Mouse (Mus musculus) testis, postnatal 10 days (tissue): Measurements from ENCODE around the gene Nmi.

Experiments used
- DNase-seq: peaks from one replicate; pipeline ENCODE4 v3.0.0; 2021; ENCODE audit warnings: low spot score

The Nmi gene

DNA sequence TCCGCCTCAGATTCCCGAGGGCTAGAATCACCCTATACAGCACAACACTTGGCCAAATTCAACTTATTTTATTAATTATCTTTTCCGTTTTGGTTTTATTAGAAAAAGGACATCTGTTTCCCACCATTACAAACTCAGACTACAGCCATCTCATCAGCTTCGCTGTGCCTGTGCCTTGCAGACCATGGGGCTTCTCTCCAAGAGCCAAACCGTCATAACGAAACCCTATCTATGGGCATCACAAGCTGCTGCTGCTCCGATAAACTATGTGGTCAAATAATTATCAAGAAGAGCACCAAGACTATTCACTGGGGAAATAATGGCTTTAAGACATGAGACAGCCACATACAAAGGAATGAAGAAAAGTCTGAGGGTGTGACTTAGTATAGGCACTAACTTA, 31.5 kb downstream of the Nmi start:
- no peak for DNase-seq

DNA sequence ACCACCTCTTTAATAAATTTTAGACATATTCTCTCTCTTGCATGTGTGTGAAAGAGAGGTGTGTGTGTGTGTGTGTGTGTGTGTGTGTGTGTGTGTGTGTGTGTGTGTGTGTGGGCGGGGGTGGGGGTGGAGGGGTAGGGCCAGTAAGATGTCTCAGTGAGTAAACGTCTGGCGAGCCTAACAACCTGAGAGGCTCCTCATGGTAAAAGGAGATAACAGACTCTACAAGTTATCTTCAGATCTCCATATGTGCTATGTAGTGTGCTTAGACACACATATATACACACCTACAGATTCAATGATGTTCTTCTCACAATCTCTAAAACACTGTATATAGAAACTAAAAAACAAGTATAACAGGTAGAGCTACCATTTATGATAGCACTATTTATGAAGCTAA, 34.5 kb downstream of the Nmi start:
- DNase-seq = no peak

DNA sequence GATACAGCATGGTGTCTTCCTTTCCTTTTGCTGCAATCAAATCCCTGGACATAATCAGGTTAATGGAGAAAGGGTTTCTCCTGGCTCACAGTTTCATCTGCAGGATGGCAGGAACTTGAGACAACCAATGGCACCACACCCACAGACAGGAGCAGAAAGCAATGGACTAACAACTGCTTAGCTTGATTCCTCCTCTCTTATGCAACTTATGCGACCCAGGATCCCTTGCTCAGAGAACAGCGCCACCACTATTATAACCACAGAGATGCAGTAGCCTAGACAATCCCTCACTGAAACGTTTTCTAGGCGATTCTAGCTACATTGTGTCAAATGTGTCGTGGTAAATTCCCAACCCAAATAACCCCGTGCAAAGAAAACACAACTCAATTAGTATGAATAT, 36.3 kb downstream of the Nmi start:
- DNase-seq = no peak

DNA sequence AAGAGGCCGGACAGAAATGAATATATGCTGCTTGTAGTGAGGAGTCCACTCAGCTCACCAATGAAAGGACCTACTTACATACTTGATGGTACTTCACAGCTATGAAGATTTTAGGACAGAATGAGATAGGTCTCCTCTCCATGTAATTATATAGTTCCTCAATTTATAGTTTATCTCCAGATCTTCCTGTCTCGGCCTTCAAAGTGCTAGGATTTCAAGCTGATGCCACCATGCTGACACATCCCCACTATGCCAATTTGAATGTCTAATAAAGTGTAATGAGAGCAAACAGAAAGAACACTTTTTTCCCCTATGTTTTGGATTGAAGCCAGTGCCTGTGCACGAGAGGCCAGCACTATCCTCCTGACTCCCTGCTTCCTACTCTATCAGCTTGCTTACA, 36.7 kb downstream of the Nmi start:
- DNase-seq = no peak

DNA sequence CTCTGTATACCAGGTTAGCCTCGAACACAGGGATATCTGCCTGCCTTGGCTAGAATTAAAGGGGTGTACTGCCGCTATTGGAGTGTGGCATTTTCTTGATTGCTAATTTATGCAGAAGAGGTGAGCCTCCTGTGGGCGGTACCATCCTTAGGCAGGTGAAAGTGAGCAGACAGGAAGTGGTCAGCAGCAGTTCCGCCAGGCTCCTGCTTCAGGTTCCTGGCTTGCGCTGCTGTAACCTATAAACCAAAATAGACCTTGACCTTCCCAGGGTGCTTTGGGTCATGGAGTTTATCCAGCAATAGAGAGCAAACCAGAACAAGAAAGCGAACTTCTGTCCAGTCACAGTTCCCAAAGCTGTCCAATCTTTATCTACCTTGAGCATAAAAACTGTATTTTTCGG, 37.4 kb downstream of the Nmi start:
- no peak for DNase-seq

DNA sequence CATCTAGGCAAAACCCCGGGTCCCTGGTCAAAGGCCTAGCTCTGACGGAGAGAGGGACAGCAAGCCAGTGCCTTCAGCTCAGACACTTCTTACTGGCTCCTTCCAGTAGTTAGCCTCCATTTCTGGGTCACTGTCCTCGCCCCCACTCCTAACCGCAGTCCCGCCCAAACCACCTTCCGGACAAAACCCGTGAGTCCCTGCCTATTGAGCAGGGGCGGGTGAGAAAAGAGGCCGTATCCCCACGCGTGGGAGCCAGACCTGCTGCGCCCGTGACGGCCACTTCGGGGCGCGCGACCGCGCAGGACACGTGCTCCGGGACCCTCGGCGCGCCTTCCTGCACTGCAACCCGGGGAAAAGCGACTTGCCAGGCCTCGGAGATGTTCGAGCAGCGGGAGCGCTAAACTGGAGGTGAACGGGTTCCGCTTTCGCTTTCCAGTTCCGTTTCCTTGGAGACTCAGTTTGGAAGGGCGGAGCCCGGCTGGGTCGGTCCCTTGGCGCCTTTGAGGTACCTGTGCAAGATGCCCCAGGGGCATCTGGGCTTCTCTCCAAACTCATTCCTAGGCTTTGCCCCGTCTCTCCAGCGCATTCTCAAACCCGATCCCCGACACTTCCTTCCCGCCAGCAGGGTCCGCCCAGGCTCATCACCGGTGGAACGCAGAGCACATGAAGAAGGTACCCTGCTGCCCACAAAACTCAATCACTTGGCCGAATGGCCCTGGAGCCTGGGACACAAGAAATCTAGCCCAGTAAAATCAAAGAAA, 38.5 kb downstream of the Nmi start, which contains the start of gene Rbm43:
TSS of gene Rbm43 (minus strand) at position 590 of the 761 bp plus-strand sequence.
- peak; percentile 83 for DNase-seq

DNA sequence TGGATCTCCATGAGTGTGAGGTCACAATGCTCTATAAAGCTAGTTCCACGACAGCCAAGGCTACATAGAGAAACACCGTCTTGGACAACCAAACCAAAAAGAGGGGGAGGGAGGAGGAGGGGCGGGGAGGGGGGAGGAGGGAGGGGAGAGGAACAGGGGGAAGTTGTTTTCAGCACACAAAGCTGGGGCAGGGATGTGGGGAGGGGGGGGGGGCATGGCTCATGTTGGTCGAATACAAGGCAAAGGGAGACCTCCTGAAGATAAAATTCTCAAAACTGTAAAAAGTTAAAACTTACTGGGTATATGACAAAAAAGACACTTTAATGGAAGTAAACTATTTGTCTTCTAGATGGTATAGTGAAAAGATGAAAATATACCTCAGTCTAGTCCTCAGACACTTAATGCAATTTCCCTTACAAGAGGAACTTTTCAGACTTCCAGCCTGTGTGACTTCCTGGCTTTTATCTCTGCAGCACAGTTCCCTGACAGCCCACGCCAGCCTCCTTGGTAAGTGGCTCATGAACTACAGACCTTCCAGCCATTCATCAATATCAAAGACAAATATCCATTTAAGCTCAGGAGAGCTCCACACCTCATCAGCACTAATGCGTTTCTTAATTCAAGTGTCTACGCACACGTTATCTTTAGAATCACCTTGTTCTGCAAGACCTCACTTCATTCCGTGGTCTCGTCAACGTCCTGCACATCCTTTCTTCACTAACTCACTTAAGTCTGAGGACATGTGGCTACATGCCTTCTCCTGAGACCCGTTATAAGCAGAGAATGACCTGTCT, 39.8 kb downstream of the Nmi start:
- DNase-seq = no peak

DNA sequence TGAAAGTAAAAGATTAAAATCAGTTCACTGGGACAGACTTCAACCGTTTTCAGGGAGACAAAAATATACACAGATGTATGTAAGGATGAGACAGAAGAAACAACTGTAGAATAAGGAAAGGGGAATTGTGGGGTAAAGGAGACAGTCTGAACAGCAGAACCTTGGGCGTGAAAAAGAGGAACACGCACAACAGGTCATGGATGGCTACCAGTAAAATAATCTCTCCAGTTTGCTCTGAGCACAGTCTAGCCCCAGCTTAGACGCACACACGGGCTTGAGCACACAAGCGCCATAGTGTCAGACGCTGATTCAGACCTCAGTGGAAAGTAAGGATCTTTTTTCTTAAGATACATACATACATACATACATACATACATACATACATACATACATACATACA, 42.1 kb downstream of the Nmi start:
- DNase-seq = no peak

DNA sequence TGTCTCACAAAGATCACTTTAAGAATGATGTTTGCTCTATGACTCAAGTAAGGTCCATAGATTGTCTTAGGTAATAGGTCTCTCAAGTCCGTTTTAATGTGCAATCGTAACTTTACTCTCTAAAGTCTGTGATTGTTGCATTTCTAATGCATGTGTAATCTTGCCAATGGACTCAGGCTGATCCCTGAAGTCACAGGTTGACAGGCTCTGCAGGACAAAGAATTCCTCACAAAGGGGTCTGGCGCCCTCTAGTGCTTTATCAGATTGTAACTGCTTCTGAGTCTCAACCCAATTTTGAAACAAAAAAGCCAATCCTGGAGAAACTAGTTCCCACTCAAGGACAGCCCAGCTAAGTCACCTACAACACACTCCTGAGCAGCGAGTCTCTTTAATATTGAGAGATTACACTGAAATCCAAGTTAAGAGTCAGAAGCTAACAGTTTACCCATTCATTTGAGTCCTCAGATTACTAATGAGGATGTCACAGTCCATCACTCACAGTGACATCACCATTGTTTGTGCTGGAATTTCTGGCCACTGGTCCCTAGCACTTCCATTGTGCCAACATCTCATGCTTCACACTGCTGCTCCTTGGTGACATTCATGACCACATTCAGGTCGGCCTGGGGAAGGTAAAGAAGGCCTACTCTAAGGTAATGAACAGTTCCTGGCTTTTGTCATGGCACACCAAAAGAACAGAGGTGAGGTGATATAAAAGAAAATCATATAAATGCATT, 58.2 kb downstream of the Nmi start:
- DNase-seq = peak; percentile 77

DNA sequence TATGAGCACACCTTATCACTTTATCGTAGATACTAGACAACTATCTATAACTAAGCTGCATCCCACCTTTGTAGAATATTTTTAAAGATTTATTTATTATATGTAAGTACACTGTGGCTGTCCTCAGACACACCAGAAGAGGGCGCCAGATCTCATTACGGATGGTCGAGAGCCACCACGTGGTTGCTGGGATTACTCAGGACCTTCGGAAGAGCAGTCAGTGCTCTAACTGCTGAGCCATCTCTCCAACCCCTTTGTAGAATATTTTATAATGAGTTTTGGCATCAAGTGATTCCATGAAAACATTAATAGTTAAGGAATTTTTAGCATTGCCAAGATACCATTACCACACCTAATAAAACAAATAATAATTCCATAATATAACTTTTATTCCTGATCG, 58.8 kb downstream of the Nmi start:
- DNase-seq = no peak

DNA sequence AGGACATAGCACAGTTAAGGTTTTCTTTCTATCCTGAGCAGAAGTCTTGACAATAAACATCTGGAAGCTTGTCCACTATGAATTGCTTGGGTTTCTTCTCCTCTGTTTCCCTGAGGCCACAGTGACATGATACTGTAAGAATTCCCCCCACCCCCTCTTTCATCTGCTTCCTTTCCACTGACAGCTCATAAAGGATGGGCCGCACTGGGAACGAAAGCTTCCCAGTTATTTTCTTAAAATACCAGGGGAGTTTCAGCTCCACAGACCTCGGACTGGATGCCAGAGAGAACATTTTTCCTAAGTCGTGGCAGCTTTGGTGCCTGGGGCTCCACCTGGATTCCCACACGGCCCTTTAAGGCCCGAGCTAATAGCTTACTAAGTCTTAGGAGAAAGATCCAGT, 60.6 kb downstream of the Nmi start:
- no peak for DNase-seq

DNA sequence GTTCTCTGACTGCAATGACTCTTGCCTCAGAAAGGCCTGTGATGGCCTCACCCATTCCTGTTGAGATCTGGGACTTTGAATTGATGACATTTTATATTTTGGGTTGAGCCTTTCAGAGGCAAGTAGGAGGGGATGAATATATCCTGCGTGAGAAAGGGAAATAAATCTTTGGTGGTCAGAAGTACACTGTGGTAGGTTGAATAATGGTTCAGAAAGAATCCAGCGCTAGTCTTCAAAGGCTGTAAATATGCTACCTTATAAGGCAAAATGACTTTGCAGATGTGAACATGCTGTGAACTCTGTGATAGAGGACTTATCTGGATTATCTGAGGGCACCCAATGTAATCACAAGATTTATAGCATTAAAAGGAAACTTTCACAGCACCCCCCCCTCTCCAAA, 61.4 kb downstream of the Nmi start:
- no peak for DNase-seq

DNA sequence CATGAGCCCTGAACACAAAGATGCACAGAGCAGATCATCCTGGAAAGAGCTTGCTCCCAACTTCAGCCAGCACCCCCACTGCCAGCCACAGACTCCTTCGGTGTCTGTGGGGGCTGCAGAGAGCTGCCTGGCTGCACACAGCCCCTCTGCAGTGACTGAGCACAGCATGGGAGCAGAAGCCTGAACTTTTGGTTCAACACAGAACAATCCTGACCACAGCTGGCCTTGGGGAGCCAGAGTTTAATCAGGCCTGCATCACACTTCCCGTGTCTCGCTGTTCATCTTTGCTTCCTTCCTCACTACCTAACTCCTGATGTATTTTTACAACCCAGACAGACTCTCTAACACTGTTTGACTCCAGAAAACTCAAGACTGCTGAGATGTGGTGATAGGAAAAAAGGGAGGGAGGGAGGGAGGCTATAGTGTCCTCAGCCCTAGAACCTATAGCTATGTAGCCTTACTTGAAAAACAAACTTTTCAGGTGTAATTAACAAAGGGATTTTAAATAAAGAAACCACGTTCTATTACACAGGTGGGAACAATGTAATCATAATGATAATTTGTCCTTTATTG, 65.7 kb downstream of the Nmi start:
- DNase-seq = no peak

DNA sequence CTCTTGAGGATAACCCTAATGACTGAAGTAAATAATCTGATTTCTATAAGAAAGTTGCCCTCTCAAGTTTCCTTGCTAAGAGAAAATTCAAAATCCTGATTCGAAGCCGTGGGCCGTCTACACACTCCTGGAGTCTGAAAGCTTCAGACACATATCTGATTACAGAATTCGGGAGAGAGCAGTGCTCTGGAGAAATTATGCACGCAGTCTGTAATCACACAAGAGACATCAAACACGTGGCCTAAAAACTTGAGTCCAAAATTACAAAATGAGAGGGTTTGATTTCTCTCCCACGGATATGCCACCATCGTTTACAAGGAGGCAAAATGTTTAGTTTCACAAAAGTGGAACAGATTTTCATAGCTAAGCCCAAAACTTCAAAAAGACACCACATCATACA, 67.7 kb downstream of the Nmi start:
- DNase-seq = no peak
